Mouse (Mus musculus) retina, adult 2 months (tissue): ENCODE results near the gene Megf11.

Source experiments
- DNase-seq: peaks from one replicate; pipeline ENCODE4 v3.0.0-alpha.2; 2012; ENCODE audit warnings: low read depth, low spot score

The Megf11 gene

GRCm38 (mm10) chr9:64519921-64520746 is 134.7 kb downstream of the Megf11 start:
- DNase-seq: no peak

DNA sequence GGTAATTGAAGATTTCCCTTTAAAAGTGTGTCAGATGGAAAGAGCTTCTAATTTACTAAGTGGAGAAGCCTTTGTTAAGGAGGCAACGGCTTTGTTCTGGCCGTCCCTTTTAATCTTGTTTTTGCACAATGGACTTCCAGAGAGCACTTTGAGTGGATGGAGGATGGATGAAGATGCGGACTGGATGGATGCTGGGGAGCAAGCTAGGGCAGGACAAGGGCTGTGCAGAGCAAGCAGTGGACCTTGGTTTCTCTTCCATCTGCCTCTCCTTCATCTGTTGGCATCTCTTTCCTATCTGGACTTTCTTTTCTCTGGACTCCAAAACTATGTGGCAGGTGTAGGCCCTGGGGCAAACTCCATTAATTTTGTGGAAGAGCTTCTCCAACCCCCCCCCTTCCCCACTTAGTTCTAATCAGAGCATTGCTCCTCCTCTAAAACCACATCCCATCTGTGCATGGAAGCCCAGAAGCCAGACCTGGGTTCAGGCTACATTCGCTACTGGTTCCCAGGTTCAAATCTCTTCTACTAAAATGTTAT is 135.4 kb downstream of the Megf11 start:
- DNase-seq: no peak

- DNase-seq: no peak
Measured at GRCm38 (mm10) chr9:64523264-64524045, 138.0 kb downstream of the Megf11 start.

- no peak for DNase-seq
Measured at GRCm38 (mm10) chr9:64528061-64528460, 142.6 kb downstream of the Megf11 start.

GRCm38 (mm10) chr9:64528595-64528994 is 143.2 kb downstream of the Megf11 start:
- no peak for DNase-seq

- DNase-seq: no peak
Measured at GRCm38 (mm10) chr9:64531935-64532334, 146.5 kb downstream of the Megf11 start.

DNA sequence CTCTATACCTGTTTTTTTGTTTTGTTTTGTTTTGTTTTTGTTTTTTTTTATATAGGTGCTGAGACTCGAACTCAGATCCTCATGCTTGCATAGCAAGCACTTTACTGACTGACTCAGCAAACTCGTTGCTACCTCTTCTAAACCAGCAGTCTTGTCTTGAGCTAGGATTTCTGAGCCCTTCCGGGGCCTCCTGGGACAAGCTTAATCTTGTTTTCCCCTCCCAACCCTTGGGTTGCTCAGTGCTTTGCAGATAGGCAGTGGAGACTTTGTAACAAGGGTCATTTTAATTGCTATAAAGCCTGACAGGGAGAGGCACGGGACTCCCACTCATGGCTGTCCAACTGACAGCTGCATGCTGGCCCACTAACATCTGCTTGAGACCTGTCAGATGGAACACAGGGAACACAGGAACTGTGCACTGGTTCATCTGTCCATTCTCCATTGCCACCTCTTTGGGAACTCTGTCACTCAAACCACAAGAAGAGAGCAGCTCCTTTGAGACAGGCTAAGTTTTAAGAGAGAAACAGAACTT is 147.4 kb downstream of the Megf11 start:
- DNase-seq: no peak

GRCm38 (mm10) chr9:64533488-64534119 is 148.2 kb downstream of the Megf11 start:
- DNase-seq: no peak

GRCm38 (mm10) chr9:64534313-64534712 is 148.9 kb downstream of the Megf11 start:
- DNase-seq: no peak

- no peak for DNase-seq
Measured at GRCm38 (mm10) chr9:64534856-64535539, 149.6 kb downstream of the Megf11 start.

DNA sequence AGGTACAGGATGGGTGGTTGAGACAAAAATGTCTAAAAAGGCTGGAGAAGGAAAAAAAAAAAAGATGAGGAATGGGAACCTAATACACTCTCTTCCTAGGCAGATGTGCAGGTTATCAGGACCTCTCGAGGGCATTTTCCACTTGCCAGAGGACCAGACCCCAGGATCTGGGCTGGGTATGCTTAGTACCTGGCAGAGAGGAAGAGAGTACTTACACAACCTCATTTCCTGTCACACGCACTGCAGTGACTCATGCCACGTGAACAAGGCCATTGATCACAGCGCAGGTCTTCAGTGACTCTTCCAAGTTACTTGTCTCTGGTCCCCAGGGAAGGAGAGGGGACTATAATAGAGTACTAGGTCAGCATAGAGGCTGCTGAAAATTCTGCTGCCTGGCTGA is 152.4 kb downstream of the Megf11 start:
- no peak for DNase-seq

DNA sequence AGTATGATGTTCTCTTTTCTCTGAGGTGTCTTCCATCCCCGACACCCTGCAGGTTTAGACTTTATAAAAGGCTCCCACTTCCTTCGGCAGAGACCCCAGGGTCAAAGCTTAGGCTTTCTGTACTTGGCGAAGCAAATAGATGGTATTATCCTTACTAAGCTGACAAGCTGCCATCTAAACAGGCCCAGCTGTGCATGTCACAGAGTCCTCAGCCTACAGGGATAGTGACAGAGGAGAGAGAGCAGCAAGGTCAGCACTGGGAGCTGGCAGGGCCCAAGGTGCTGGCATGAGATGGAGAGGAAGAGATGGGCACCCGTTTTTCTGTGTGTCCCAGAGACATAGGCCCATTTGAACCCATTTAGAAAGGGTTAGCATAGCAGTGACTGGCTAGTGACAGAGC is 156.8 kb downstream of the Megf11 start:
- no peak for DNase-seq

DNA sequence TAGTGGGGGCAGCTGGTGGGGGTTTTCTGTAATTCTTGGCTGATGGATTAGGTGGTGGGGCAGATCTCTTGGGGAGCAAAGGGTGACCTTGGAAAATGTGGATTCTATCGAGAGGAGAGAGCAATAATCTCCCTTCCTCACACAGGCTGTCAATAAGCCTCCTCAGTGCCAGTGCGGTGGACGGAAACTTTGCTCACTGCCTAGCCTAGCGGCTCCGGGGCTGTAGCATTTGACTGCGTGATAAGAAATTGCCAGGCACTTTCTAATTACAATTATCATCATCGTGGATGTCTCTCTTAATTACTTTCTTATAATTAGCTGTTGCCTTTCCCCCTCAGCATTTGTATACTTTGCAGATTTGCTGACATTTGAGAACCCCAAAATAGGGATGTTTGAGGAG is 157.7 kb downstream of the Megf11 start:
- no peak for DNase-seq

DNA sequence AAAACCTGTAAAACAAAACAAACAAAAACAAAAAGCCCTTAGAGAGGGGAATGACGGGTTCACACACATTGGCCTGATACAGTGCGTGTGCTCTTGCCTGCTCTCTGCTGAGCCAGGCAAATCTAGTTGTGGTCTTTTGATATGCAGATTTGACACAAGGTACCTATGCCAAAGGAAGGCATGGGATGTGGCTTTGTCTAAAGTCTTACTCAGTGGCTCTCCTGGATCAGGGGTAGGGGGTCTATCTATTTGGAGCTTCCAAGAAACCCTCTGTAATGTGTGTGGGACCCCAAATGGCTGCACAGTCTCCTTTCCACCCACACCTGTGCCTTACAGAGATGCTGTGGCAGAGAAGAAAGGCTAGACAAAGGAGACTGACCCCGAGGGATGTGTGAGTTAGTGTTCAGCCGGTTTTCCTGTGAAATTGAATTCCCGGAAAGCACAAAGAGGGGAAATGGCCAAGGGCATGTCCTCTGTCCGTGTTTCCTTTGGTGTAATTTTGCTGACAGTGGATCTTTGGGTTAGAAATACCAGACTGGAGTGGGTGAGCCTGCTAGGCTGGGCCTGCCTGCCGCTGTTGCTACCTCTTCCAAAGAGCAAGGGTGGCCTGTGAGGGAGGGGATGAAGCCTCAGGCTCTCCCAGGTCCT is 161.0 kb downstream of the Megf11 start:
- no peak for DNase-seq

DNA sequence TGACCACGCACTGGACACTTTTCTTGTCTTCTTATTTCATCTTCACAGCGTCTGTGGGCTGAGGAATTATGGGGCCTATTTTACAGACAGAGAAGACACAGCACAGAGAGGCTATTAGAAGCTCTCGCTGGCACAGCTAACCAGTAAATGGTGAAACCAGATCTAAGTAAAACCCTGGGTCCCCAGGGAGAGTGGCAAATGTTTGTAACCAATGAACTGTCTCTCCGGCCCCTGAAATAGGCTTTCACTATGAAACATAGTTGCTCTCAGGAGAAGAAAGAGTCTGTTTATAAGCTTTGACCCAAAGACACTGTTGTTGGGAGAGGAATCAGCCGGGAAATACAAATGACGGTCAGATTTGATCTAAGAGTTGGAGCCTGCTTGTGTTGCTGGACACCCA is 162.9 kb downstream of the Megf11 start:
- no peak for DNase-seq

- DNase-seq: no peak
Measured at GRCm38 (mm10) chr9:64551307-64551706, 165.9 kb downstream of the Megf11 start.

GRCm38 (mm10) chr9:64552046-64552445 is 166.6 kb downstream of the Megf11 start:
- no peak for DNase-seq

DNA sequence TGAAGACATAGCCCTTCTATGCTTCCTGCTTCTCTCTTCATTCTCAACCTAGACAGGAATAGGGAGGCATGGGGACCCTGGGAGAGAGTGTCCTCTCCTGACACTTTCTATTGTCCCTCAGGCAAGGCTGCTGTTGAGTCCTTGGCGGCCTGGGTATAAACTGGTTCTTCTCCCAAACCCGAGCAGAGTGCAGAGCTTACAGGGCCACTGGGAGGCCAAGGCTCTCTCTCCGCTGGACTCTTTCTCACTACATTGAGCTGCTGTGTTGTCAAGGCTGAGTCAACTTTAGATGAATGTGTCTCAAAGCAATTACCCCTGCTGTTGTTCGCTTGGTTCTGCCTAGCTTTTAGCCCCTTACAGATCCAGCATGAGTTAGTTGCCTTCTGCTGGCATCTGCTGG is 168.0 kb downstream of the Megf11 start:
- no peak for DNase-seq

- DNase-seq: no peak
Measured at GRCm38 (mm10) chr9:64555620-64556019, 170.2 kb downstream of the Megf11 start.

GRCm38 (mm10) chr9:64557110-64557745 is 171.8 kb downstream of the Megf11 start:
- DNase-seq: no peak
